Mouse (Mus musculus) ES-Bruce4 (cell line): Measurements from ENCODE around the gene Zdhhc5. TPM values are rescaled to one million over a fixed set of nuclear protein-coding genes. Genes with fewer than 3 reads are reported as not detected.
A peak's percentile ranks its signal among the peaks of the same experiment; 100 is the strongest.
"Not testable (repeated sequence)": the region's sequence is repeated elsewhere in the genome, so short reads cannot be mapped to it uniquely, and the experiment has no call there.

Source experiments
- H3K27ac ChIP-seq: 2 replicates; pipeline ENCODE4 v1.5.1; 2012; ENCODE audit warnings: low read length, inconsistent platforms; ENCODE audit not compliant: insufficient read depth
- H3K27me3 ChIP-seq: 2 replicates; pipeline ENCODE4 v1.6.1; 2012; ENCODE audit warnings: mild to moderate bottlenecking, low read length, inconsistent platforms; ENCODE audit not compliant: control insufficient read depth, poor library complexity, insufficient read depth, severe bottlenecking
- H3K36me3 ChIP-seq: 2 replicates; pipeline ENCODE4 v1.6.1; 2012; ENCODE audit warnings: inconsistent platforms, mild to moderate bottlenecking, low read length, moderate library complexity; ENCODE audit not compliant: control insufficient read depth, poor library complexity, insufficient read depth, severe bottlenecking
- H3K4me1 ChIP-seq: one replicate; pipeline ENCODE4 v1.8.1; 2011; ENCODE audit warnings: low read length; ENCODE audit not compliant: control insufficient read depth, insufficient read depth
- H3K4me3 ChIP-seq: 2 replicates; pipeline ENCODE4 v1.5.1; 2011; ENCODE audit warnings: low read depth, mild to moderate bottlenecking, low read length
- H3K9ac ChIP-seq: 2 replicates; pipeline ENCODE4 v1.6.1; 2012; ENCODE audit warnings: low read depth, mild to moderate bottlenecking, inconsistent platforms; ENCODE audit not compliant: poor library complexity, severe bottlenecking
- H3K9me3 ChIP-seq: replicated peaks from 2 replicates; pipeline ENCODE4 v1.6.1; 2012; ENCODE audit warnings: mild to moderate bottlenecking, low read length, inconsistent platforms; ENCODE audit not compliant: control insufficient read depth, poor library complexity, insufficient read depth, severe bottlenecking
- CTCF ChIP-seq: IDR thresholded peaks from one replicate; pipeline ENCODE4 v1.8.1; 2011; ENCODE audit warnings: low read depth, low read length
- EP300 ChIP-seq: IDR thresholded peaks from 2 replicates; pipeline ENCODE4 v1.6.1; 2011; ENCODE audit warnings: low read depth, low read length; ENCODE audit not compliant: insufficient read depth
- POLR2A ChIP-seq: IDR thresholded peaks from one replicate; pipeline ENCODE4 v1.8.1; 2011; ENCODE audit warnings: low read length; ENCODE audit not compliant: insufficient read depth
- polyA plus RNA-seq: library from polyadenylated mRNA; stranded (reverse); fragments of >200 nt; gene quantifications from 2 replicates; pipeline ENCODE4 v1.2.4, GENCODE M21; 2011; ENCODE audit warnings: low read depth; ENCODE audit not compliant: missing spikeins, insufficient read depth, insufficient read length

The Zdhhc5 gene
- polyA plus RNA-seq, 1 experiment: 42.4 TPM

- no peak overlapping the region for H3K27ac ChIP-seq
- H3K4me1 ChIP-seq: no peaks in the 10 kb centered on the region
- H3K9ac ChIP-seq: no peak overlapping the region
- no peaks in the 10 kb centered on the region for H3K27me3 ChIP-seq
- TF ChIP-seq EP300: no peak
- TF ChIP-seq CTCF: no peak
- no peak for TF ChIP-seq POLR2A
- no peaks in the 10 kb centered on the region for H3K9me3 ChIP-seq
- no peaks in the 10 kb centered on the region for H3K36me3 ChIP-seq
- no peak overlapping the region for H3K4me3 ChIP-seq
Observed at GRCm38 (mm10) chr2:84732394-84732793, 17.4 kb upstream of the Zdhhc5 start.

GRCm38 (mm10) chr2:84731206-84731605 is 16.2 kb upstream of the Zdhhc5 start:
- Histone ChIP-seq H3K4me1 (no peaks in the 10 kb centered on the region), H3K4me3 (no peak overlapping the region), H3K27ac (no peak overlapping the region), H3K9me3 (no peaks in the 10 kb centered on the region), H3K27me3 (no peaks in the 10 kb centered on the region), H3K36me3 (no peaks in the 10 kb centered on the region), H3K9ac (no peak overlapping the region)
- TF ChIP-seq EP300 (no peak), POLR2A (no peak), CTCF (no peak)

GRCm38 (mm10) chr2:84728191-84728590 is 13.2 kb upstream of the Zdhhc5 start:
- not testable (repeated sequence) for H3K4me3 ChIP-seq, H3K27ac ChIP-seq, H3K4me1 ChIP-seq, H3K9ac ChIP-seq, H3K9me3 ChIP-seq, H3K27me3 ChIP-seq
- H3K36me3 ChIP-seq: peaks cover 19% of the 10 kb centered on the region

- Histone ChIP-seq H3K9me3 (no peaks in the 10 kb centered on the region), H3K27me3 (no peaks in the 10 kb centered on the region), H3K9ac (peak within 1 kb of the TSS; percentile 72), H3K4me3 (peak within 1 kb of the TSS; percentile 89), H3K36me3 (peaks cover 22% of the 10 kb centered on the region), H3K27ac (0 out of 2 replicates have a peak within 1 kb of the TSS, but pooled peaks have one; percentile 15), H3K4me1 (no peaks in the 10 kb centered on the region)
- TF ChIP-seq EP300: no peak
- TF ChIP-seq POLR2A: peak; percentile 97
Observed at GRCm38 (mm10) chr2:84727172-84727858, 12.3 kb upstream of the Zdhhc5 start, which contains the start of gene Clp1. Gene Clp1, minus strand, starts transcription at chr2:84727350.

GRCm38 (mm10) chr2:84726716-84727115 is 11.7 kb upstream of the Zdhhc5 start:
- H3K36me3 ChIP-seq: peaks cover 25% of the 10 kb centered on the region
- no peaks in the 10 kb centered on the region for H3K27me3 ChIP-seq
- TF ChIP-seq EP300 (no peak), POLR2A (no peak), CTCF (no peak)
- no peaks in the 10 kb centered on the region for H3K9me3 ChIP-seq
- peak overlapping the region; percentile 87 for H3K4me3 ChIP-seq
- no peaks in the 10 kb centered on the region for H3K4me1 ChIP-seq
- H3K9ac ChIP-seq: peak overlapping the region; percentile 72
- 0 out of 2 replicates have a peak overlapping the region, but pooled peaks have one; percentile 15 for H3K27ac ChIP-seq

GRCm38 (mm10) chr2:84725770-84726169 is 10.8 kb upstream of the Zdhhc5 start:
- Histone ChIP-seq H3K4me3 (no peak overlapping the region), H3K9ac (peak overlapping the region; percentile 72; the same call in 1 of the 2 replicates), H3K27ac (no peak overlapping the region), H3K36me3 (peaks cover 25% of the 10 kb centered on the region), H3K27me3 (no peaks in the 10 kb centered on the region), H3K4me1 (no peaks in the 10 kb centered on the region), H3K9me3 (no peaks in the 10 kb centered on the region)
- TF ChIP-seq EP300 (no peak), POLR2A (no peak), CTCF (no peak)
